9 mouse cellular contexts compared by ENCODE assay signal in genomic region chr12:111933032-111933704, GRCm38 (mm10). TPM values are rescaled to one million over a fixed set of nuclear protein-coding genes. Genes with fewer than 3 reads are reported as not detected.
DNase-seq lines count a peak whose midpoint lies in the region; ATAC-seq lines count a peak whose summit lies in the region.
"Had no signal": no experiment of that assay in that cellular context is flagged by ENCODE, and none has a peak within 500 bp of the region (broad histone marks: within the 10 kb centered on the region; RNA-seq: fewer than 3 reads in every experiment).

No protein-coding gene starts in this region.

- H3K36me3 ChIP-seq in heart, embryonic 16.5 days (ENCODE audit: control insufficient read depth, insufficient read depth): no peaks in the 10 kb centered on the region
- H3K36me3 ChIP-seq in limb, embryonic 15.5 days: no peaks in the 10 kb centered on the region

- H3K27me3 ChIP-seq in heart, embryonic 16.5 days (ENCODE audit: control insufficient read depth, insufficient read depth, low read length): no peaks in the 10 kb centered on the region
- no peaks in the 10 kb centered on the region for H3K27me3 ChIP-seq in limb, embryonic 15.5 days

- H3K9ac ChIP-seq in heart, embryonic 16.5 days (ENCODE audit: low read length): peak overlapping the region; percentile 27; the same call in 1 of the 2 replicates
- H3K9ac ChIP-seq in limb, embryonic 15.5 days: no peak overlapping the region

- intact Hi-C loops in left cerebral cortex, postnatal 14 days (cut with DNase I): no loop called here

- peak overlapping the region; percentile 61 for H3K27ac ChIP-seq in heart, embryonic 16.5 days (ENCODE audit: low read length)
- peak overlapping the region; percentile 72 for H3K27ac ChIP-seq in limb, embryonic 15.5 days

- 54% methylated on average over 11 of the region's 11 CpGs for WGBS in heart, embryonic 16.5 days
- WGBS in limb, embryonic 15.5 days: 46% methylated on average over 11 of the region's 11 CpGs

- no peaks in the 10 kb centered on the region for H3K9me3 ChIP-seq in heart, embryonic 16.5 days (replicated peaks; ENCODE audit: control insufficient read depth, low read length)
- H3K9me3 ChIP-seq in limb, embryonic 15.5 days: no peaks in the 10 kb centered on the region

- peaks cover 34% of the 10 kb centered on the region for H3K4me1 ChIP-seq in heart, embryonic 16.5 days (ENCODE audit: control insufficient read depth, insufficient read depth, low read length)
- peaks cover 40% of the 10 kb centered on the region for H3K4me1 ChIP-seq in limb, embryonic 15.5 days

- 0 out of 2 replicates have a peak, but pooled peaks have one; percentile 16 for ATAC-seq in heart, embryonic 16.5 days (replicated peaks; ENCODE audit: extremely low read depth, insufficient read depth, low FRiP score)
- ATAC-seq in limb, embryonic 15.5 days (ENCODE audit: insufficient number of reproducible peaks, low FRiP score, low TSS enrichment, low read depth): no peak
- peak; percentile 28; the same call in 1 of the 2 replicates for ATAC-seq in neutrophil, adult 5-6 weeks (ENCODE audit: extremely low read depth, insufficient number of reproducible peaks, low FRiP score, poor library complexity, severe bottlenecking)

- H3K4me2 ChIP-seq in heart, embryonic 16.5 days (ENCODE audit: low read depth, low read length): 0 out of 2 replicates have a peak overlapping the region, but pooled peaks have one; percentile 25
- no peak overlapping the region for H3K4me2 ChIP-seq in limb, embryonic 15.5 days

- peak; percentile 51 for DNase-seq in ovary, adult 18-20 months (ENCODE audit: low spot score)
- DNase-seq in ovary, postnatal 10 days (ENCODE audit: low spot score): no peak
- DNase-seq in layer of hippocampus, adult 11-12 months (ENCODE audit: low spot score): no peak
- no peak for DNase-seq in embryo, embryonic 10.5 days (ENCODE audit: low spot score)
- DNase-seq in left cerebral cortex, postnatal 14 days (ENCODE audit: low spot score in 2 of 2): no peak

- no peak overlapping the region for H3K4me3 ChIP-seq in heart, embryonic 16.5 days (ENCODE audit: low read length)
- no peak overlapping the region for H3K4me3 ChIP-seq in limb, embryonic 15.5 days
- H3K4me3 ChIP-seq: myocyte had no signal

RNA-seq across cellular contexts. Expression of gene Ppp1r13b, which starts 25.3 kb away (rescaled TPM):
- polyA plus RNA-seq in heart, embryonic 16.5 days (2015; fragmentation: Nextera tagmentation; extraction: Ambion mirVana): 11.2 and 13.6 TPM in 2 replicates
- polyA plus RNA-seq in limb, embryonic 15.5 days (2015; fragmentation: Nextera tagmentation; extraction: Ambion mirVana): 11.8 and 14.9 TPM in 2 replicates
- 26.1 and 28.2 TPM in 2 replicates for total RNA-seq in neutrophil, adult 5-6 weeks (2017)
- 10 to 100 TPM; 61.2 to 64.4 TPM for total RNA-seq in left cerebral cortex, postnatal 14 days (2021)

RNA-seq across cellular contexts. Expression of gene Atp5mpl, which starts 33.6 kb away (rescaled TPM):
- 1,449 and 1,610 TPM in 2 replicates for polyA plus RNA-seq in heart, embryonic 16.5 days (2015; fragmentation: Nextera tagmentation; extraction: Ambion mirVana)
- 515 and 585 TPM in 2 replicates for polyA plus RNA-seq in limb, embryonic 15.5 days (2015; fragmentation: Nextera tagmentation; extraction: Ambion mirVana)
- total RNA-seq in neutrophil, adult 5-6 weeks (2017): 88.4 and 107 TPM in 2 replicates
- 100 to 1,000 TPM; 411 to 446 TPM for total RNA-seq in left cerebral cortex, postnatal 14 days (2021)

RNA-seq across cellular contexts. Expression of gene Tdrd9, which starts 38.2 kb away (rescaled TPM):
- 0.16 and 0.19 TPM in 2 replicates for polyA plus RNA-seq in heart, embryonic 16.5 days (2015; fragmentation: Nextera tagmentation; extraction: Ambion mirVana)
- polyA plus RNA-seq in limb, embryonic 15.5 days (2015; fragmentation: Nextera tagmentation; extraction: Ambion mirVana): 0.19 and 0.88 TPM in 2 replicates
- 0.37 TPM in 1 of 2 replicates, not detected in the other for total RNA-seq in neutrophil, adult 5-6 weeks (2017)
- under 1 TPM; 0.13 to 0.55 TPM for total RNA-seq in left cerebral cortex, postnatal 14 days (2021)

RNA-seq across cellular contexts. Expression of gene Rd3l, which starts 47.9 kb away (rescaled TPM):
- 0.41 and 0.84 TPM in 2 replicates for polyA plus RNA-seq in heart, embryonic 16.5 days (2015; fragmentation: Nextera tagmentation; extraction: Ambion mirVana)
- not detected in 2 replicates for polyA plus RNA-seq in limb, embryonic 15.5 days (2015; fragmentation: Nextera tagmentation; extraction: Ambion mirVana)
- total RNA-seq in neutrophil, adult 5-6 weeks (2017): not detected in 2 replicates
- total RNA-seq in left cerebral cortex, postnatal 14 days (2021): not detected
- polyA plus RNA-seq: myocyte had no signal
